Mouse (Mus musculus): ENCODE results near the gene Sdc4.
A peak's percentile ranks its signal among the peaks of the same experiment; 100 is the strongest.

The Sdc4 gene

DNA sequence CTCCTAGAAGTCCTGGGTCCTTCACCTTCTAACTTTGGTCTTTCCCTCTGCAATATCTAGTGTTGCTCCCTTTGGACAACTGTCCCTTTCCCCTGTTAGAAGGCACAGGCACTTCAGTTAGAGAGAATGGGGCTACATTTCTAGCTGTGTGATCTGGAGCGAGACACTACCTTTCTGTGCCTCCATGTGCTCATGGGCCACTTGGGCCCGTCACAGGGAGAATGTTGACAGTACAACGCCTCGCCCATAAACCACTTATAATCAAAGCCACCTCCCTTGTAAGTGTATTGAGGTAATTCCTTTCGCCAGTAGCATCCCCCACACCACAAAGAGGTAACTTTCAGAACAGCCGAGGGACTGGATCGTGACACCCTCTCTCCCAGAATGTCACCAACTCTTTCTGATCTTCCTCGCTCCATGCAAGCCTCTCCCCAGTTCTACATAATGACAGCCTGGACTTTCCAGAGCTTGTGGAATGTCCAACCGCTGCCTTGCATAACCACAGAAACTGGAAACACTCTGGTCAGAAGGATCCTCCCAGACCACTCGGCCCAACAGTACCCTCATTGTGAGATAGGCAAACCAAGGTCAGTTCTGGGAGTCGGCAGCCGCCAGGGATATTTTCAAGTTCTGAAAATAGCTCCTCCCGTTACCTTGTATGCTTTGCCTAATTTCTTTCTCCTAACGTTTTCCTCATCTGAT is 5.8 kb upstream of the Sdc4 start:
- no peak for DNase-seq

DNA sequence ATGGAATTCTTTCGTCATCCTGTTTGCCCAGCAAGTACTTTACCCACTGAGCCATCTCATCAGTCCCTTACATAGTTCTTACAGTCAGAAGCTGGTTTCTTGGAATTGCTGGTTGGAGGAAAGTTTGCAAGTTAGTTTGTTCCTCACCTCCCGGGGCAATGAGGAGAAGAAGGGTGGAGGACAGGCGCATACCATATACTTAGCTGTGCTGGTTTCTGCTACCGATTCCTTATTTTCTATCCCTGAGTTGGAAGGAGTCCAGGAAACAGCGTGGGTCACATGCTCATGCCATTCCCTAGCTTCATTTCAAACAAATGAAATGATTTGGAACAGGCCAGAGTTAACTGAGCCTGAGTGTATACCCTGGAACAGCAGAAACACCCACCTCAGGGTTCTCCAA is 5.2 kb upstream of the Sdc4 start:
- DNase-seq, result no peak

DNA sequence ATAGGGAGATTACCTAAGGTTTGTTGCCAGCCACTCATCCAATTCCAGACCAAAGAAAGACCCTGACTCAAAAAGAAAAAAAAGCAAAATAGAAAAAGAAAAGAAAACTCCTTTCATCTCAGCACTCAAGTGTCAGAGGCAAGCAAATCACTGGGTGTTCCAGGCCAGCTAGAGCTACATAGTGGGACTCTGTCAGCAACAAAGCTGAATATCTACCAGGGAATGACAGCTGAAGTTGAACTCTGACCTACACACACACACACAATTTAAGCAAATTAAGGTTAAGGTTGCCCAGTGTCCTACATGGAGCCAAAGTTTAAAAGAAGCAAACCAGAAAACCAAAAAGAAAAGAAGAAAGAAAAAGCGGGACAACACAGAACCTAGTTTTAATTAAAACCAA is 4.5 kb upstream of the Sdc4 start:
- no peak for DNase-seq

DNA sequence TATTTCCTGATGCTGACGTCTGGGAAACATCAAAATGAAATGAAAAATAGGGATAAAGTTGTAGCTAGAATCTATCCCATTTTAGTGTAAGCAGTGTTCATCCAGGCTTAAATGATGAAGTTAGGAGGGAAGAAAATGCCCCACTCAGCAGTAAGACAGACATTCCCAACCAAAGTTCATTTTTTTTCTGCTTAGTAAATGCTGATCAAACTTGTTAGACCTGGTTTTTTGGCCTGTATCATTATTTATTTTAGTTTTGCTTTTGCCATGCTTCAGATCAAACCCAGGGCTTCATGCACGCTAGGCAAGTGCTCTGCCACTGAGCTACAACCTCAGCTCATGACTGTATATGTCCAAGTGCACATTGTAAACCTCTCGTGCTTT is 2.4 kb upstream of the Sdc4 start:
- DNase-seq, result no peak

DNA sequence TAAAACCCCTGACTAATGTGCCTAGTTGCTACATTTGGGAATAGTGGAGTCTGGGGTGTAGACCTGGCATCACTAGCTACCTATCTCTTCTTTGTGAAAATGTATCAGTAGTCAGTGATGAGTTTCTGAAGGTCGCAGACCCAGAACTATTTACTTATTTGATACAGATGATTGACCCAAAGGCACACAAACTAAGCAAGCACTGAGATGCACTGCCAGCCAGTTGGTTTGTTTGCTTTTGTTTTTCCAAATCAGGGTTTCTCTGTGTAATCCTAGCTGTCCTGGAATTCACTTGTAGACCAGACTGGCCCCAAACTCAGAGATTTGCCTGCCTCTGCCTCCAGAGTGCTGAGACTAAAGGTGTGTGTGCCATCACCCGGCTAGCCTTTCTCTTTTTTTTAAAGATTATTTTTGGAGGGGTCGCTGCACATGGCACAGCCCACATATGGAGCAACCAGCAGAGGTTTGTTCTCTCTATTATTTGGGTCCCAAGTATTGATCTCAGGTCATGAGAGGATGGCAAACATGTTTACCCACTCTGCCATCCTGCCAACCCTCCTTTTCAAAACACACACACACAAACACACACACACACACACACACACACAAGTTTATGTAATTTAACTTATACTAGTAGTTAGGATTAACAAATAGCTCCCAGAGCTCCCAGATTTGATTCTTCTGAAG is 1.9 kb upstream of the Sdc4 start:
- DNase-seq, result no peak

DNA sequence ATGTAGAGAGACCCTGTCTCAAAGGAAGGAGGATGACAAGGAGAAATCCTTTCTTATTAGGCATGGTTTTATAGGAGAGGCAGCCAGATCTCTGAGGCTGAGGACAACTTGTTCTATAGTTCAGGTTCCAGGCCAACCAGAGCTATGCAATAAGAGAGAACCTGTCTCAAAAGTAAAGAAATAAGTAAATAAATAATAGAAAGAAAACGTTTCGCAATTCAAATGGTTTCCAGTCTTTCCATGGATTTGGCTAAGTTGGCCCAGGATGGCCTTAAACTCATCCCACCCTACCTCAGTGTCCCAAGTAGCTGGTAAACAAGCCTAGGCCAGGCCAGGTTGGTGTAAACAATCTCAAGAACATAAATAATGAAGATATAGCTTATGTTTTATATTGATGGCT is 1.0 kb upstream of the Sdc4 start:
- no peak for DNase-seq

DNA sequence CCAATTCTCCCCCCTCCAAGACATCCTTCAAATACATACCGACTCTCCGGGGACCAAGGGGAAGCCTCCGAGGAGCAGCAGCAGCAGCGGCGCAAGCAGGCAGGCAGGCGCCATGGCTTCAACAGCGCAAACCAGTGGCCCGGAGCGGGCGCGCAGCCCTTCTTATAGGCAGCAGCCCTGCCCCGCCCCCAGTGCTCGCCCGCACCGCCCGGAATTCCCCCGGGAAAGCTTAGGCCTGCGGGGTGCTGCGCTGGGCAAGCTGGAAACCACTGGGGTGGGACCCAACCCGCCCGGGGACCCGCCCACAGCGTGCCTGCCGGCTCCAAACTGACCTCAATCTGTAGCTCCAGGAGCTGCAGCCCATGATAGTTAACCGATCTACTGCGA is 643 bp downstream of the Sdc4 start:
- DNase-seq, result peak; percentile 94

DNA sequence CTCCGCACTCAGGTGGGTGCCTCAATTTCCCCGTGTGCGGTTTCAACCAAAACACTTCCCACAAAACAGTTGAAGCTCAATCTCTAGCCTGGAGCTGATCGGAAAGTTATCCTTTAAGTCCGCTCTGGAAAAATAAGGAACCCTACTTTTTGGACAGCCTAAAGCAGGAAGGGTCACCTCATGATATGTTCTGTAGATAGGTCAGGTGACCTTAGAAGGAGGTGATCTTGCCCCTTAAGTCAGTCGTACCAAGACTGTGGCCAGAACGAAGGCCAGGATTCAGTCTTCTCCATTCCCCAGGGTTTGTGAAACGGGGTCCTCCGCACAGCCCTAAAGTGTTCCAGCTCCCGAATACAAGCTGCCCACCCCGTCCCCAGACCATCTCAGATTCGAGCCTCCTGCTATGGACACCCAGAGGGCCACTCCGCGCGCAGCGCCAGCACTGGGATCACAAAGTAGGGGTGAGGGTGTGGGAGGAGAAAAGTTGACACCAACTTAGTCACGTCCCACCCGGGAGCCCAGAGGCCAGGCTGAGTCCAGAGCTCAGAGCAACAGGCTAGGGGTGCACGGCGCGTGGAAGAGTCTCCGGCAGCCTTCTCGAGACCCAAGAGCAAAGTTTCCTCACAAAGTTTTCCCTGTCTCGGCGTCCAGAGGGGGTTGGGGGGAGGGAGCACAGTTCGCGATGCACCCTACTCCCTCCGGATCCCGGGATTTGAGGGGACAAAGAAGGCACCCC is 1.2 kb downstream of the Sdc4 start:
- DNase-seq, result peak; percentile 67

DNA sequence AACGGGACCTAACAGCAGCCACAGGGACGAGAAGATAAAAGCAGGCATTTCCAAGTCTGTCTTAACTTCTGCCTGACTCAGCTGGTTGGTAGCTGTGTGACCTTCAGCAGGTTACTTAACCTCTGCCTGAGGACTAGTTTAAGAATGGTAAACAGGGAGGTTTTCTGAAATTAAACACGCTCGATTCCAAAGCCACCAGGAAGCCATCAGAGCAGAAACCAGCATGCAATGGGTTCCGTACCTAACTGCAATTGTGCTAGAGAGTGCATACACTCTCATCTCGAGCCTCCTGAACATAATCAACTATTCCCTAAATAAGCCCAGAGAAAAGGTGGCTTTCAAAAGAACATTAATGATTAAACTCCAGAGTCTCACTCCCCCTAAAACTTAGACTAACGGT is 2.0 kb downstream of the Sdc4 start:
- DNase-seq, result no peak

DNA sequence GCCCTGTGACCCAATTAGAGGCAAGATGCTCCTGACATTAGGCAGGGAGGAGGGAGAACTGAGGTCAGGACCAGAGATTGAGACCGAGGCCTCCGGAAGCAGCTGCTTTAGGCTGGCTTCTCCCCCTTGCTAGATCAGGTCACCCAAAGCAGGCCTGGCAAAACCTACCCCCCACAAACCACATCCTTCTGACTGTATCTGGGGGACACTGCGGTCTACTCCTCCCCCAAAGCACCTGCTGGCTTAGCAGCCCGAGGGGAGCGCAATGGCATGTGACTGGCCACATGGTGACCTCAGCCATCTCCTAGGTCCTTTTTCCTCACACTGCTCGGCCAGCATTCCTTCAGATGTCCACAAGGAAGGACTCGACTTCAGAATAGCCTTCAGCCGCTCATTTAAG is 2.5 kb downstream of the Sdc4 start:
- DNase-seq, result peak; percentile 60

DNA sequence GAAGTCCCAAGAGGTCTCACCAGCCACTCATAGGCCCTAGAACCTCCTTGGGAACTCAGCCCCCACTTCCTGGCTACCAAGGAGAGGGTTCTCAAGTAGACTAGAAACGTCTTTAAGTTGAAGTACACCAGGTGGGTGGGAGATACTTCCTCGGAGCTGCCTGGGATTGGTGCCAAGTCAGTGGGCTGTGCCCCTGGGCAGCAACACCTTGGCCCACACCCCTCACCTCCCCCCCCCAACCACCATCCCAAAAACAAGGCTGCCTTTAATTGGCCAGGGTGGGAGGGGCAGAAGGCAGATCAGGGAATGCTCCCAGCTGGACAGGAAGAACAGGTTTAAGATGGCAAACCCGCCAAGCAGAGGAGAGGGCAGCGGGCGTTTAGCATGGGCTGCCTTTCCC is 3.4 kb downstream of the Sdc4 start:
- DNase-seq, result peak; percentile 57

DNA sequence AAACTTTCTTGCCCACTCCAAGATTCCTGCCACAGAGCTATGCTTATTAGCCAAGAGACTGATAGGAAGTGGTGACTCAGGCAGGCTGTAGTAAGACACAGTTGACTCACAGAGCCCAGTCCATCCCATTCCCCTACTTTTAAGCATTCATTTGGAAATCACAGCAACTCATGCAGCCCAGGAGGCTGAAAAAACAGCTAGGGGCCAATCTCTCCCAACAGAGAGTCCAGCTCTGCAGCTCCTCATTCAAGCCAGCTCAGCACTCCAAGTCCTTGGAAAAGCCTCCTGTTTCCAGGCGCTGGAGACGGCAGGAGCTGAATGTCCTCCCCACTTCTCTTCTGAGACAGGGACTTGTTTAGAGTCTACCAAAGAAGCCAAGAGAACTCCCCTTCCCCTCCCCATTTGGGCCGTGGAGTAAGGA is 4.7 kb downstream of the Sdc4 start:
- no peak for DNase-seq

DNA sequence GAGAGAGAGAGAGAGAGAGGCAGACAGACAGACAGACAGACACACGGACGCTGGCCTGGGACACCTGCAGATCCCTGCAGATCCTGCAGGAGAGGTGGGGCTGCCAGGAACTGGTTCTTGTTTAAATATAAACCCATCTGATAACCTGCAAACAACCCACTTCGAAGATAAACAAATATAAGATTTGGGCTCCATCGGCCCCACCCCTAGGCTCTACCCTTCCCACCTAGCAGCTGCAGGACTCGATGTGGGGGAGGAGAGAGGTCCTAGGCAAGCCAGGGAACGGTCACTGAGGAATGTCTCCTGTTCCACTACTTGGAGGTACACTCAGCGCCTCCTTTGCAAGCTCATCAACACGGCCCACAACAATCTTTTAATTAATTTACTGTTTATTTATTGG is 5.4 kb downstream of the Sdc4 start:
- DNase-seq, result no peak

DNA sequence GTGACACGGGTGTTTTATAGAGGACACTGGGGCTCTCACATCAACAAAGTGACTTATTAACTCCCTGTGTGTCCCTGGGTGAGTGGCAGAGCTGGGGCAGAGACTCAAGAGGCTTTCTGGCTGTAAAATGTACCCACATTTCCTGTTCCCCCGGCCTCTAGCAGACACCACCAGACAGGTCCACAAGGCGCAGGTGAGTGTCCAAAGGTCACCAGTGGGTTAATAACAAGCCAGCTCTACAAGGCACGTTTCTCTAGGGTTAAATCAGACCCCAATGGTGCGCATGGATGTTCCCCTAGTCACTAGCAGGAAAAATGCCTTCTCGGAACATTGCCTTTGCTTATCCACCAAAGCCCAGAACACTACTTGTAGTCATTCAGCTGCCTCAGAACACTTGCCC is 6.0 kb downstream of the Sdc4 start:
- peak; percentile 67 for DNase-seq

DNA sequence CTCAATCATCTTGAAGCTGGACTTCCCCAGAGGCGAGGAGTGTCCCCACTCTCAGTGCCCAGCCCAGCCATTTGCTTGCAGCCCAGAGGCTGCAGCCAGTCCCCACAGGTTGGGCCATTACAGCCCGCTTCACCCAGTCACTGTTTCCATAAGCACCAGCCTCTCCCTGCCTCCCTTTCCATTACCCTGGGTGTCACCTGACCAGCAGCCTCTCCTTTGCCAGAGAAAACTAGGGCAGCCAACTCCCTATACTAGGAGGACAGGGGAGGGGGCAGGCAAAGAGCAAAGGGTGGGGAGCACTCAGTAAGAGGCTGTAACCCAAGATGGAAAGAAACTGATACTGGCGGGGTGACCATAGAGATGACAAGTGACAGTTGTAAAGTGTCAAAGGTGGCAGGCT is 6.7 kb downstream of the Sdc4 start:
- peak; percentile 78 for DNase-seq

DNA sequence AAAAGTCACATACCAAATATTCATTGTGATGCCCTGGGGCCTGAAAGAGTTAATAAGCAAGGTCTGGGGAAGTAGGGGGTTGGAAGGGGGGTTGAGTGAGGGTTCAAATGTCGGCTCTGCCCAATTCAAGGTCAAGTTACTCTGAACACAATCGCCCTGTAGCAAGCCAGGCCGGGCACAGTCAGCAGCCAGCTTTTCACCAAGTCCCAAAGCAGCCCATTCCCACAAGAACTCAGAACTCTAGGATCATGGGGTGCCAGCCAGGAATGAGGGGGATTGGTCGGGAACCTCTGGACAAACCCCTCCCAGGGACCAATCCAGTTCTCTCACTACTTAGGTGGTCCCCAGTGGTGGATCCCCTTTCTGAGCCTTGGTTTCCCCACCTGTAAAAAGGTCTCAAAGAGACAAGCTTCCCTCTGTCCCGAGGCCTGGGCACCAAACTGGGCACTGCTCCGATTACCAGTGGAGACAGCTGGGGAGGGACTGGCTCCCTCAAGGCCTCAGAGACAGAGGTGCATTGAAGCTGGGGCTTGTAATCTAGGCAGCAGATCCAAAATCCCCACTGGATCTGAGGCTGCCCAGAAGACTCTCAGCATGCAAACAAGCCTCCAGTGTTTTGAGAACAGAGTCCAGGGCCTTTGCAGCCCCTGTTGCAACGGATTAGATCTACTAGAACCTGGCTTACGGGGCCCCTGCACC is 7.3 kb downstream of the Sdc4 start:
- DNase-seq, result no peak

DNA sequence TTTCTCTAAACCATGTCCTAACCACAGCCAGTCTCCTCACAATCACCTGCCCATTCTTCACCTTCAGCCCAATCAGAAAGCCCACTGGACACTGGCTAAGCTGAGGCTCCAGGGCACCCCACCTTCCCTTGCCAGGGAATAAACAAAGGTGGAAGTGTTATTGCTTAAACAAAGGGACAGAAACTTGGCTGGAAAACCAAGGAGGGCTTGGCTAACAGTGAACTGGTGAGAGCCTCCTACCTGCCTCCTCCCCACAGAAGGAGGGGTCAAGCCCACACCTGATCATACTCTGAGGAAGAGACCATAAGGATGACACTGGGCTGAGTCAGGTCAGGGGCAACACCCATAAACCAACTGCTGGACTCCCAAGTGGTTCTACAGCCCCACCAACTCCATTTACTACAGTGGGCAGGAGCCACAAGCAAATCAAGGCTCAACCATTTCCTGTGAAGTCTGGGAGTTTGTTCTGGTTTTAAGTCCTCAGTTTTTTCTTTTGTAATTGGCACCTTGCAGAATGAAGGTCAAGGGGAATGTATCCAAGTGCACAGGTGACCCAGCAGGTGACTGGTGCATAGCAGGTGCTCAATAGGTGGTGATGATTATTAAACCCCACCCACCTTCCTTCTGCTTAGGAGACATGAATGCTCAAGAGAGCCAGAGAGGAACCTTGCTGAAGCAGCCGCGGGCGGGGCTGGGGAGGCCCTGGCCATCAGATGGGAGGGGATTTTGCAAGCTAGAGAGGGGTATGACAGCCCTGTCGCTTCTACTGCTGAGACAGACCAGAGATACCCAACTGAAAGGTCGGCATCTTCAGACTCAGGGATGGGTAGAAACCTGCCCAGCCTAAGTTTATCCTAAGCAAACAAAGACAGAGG is 8.2 kb downstream of the Sdc4 start:
- no peak for DNase-seq

DNA sequence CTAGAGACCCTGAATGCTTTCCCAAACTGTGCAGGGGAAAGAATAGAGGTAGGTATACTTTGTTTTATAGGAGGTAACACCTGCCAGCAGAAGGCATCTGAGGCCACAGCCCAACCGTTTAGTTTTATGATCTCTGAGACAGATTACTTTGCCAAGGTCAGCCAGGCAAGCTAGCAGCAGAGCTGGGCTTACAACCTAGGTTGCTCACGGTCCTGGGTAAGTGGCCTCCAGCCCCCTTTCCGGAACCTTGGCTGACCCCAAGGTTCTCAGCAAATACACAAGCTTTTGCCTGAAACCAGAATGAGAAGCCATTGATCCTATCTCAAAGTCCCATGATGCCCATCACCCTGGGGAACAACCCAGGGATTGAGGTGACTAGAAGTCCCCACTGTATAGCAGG is 9.0 kb downstream of the Sdc4 start:
- DNase-seq, result peak; percentile 42

DNA sequence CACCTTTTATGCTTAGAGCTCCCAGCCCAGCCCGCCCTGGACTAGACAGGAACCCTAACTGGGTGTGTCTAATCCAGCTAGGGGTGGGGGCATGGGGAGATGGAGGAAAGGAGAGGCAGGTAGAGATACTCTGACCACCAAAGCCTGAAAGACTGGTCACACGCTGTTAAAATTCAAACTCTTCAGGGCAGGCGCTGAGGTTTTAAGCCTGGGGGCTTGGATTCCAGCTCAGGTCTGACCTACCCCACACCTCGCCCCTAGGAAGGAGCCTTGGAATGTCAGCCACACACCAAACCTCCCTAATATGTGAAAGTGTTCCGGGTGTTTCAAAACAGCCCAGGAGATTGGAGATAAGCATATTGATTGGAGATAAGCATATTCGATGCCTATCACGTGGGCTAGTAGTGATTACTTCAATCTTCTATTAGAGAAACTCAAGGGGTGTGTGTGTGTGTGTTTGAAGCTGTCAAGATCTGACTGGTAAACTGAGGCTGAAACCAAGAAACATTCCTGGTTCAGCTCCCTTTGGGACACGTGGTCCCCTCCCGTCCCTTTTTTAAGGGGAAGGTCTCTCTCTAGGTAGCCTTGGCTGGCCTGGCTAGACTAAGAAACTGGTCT is 10.3 kb downstream of the Sdc4 start:
- no peak for DNase-seq

DNA sequence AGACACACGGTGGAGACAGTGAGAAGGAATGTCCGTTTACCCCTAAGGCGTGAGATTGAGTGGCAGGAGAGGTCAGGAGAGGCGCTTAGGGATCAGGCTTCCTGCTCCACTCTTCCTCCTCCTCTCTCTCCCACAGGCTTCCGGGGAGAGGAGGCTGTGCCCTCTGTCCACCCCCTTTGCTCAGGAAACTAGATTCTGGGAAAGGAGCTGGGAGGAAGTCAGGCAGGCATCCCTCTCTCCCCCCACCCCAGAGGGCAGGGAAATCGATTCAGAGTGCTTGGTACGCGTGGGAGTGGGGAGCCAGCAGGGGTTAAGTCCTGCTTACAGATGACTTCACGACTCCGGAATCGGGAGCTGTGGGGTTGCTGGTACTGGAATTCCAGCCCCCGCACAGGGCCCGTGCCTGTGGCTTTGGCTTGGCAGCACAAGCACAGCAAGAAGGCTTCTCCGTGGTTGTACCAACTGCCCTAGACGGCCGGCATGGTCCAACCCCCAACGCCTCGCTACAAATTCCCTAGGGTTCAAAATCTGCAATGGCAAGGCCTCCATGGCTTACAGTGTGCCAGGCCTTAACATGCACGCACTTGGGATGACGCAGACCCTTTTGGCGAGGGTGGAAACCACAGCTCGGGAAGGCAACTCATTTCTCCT is 11.0 kb downstream of the Sdc4 start:
- DNase-seq, result peak; percentile 62

DNA sequence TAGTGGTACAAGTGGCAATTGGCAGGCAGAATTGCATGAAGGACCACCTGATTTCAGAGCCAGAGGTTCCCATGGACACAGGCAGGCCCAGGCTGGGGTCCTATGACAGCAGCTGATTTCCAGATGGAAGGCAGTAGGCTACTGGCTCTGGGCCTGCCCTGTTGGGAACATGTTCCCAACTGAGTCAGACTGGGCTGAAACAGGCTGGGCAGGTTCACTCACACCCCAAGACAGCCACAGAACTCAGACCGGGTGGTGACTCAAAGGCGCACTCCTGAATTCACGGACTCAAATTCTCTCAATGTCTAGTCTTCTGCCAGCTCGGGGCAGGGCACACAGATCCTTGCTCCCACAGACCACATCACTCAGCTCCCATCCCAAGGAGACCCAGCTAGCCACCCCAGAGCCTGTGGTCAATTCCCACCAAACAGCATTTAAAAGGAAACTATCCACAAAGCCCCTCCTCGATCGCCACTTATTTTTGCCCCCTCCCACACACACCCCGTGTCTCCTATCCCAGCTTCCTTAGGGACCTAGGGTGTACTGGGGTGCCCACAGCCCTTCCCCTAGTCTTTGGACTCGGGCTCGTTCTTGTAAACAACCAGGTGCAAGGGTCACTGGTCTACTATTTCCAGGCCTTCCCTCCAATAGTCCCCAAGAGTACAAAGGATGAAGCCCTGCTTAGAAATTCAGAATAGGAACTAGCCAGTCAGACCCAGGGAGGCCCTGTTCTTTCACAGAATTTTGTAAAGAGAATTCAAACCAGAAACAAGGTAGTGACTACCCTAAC is 11.8 kb downstream of the Sdc4 start:
- peak; percentile 60 for DNase-seq

Measured in kidney, postnatal 10 days (tissue).